Mouse (Mus musculus) ES-E14 (cell line): Measurements from ENCODE around the gene Anxa1. TPM values are rescaled to one million over a fixed set of nuclear protein-coding genes. Genes with fewer than 3 reads are reported as not detected.

Experiments
- DNase-seq: peaks from one replicate; pipeline ENCODE4 v3.0.0-alpha.2; 2013; ENCODE audit warnings: low read depth, low spot score
- H3K27ac ChIP-seq: 2 replicates; pipeline ENCODE4 v1.5.1; 2012; ENCODE audit warnings: low read depth, mild to moderate bottlenecking, low read length, moderate library complexity, mixed read lengths; ENCODE audit not compliant: poor library complexity, insufficient read depth, severe bottlenecking
- H3K36me3 ChIP-seq: 2 replicates; pipeline ENCODE4 v1.6.1; 2012; ENCODE audit warnings: mild to moderate bottlenecking, low read length, moderate library complexity, mixed read lengths; ENCODE audit not compliant: control insufficient read depth, poor library complexity, insufficient read depth, severe bottlenecking
- H3K4me1 ChIP-seq, 2 experiments: fragments of 150-350 bp in 1 of 2; sonication (generic) in 1 of 2; 2 replicates each; pipeline ENCODE4 v1.6.1; 2012; ENCODE audit warnings: low read length in 2 of 2, mild to moderate bottlenecking in 1 of 2, mixed read lengths in 1 of 2; ENCODE audit not compliant: control insufficient read depth in 2 of 2, insufficient read depth in 2 of 2, poor library complexity in 1 of 2
- H3K4me3 ChIP-seq, 2 experiments: fragments of 150-350 bp in 1 of 2; sonication (generic) in 1 of 2; 2 replicates each; pipeline ENCODE4 v1.5.1; 2012; ENCODE audit warnings: low read length in 2 of 2, low read depth in 1 of 2, mild to moderate bottlenecking in 1 of 2, mixed read lengths in 1 of 2; ENCODE audit not compliant: insufficient read depth in 1 of 2, poor library complexity in 1 of 2, severe bottlenecking in 1 of 2
- H3K9ac ChIP-seq: 2 replicates; pipeline ENCODE4 v1.6.1; 2012; ENCODE audit warnings: low read depth, mild to moderate bottlenecking, low read length, mixed read lengths; ENCODE audit not compliant: poor library complexity, insufficient read depth, severe bottlenecking
- H3K9me3 ChIP-seq: fragments of 150-350 bp; sonication (generic); 2 replicates; pipeline ENCODE4 v1.6.1; 2012; ENCODE audit warnings: low read depth, mild to moderate bottlenecking, low read length; ENCODE audit not compliant: control insufficient read depth, insufficient read depth
- CHD2 ChIP-seq: IDR thresholded peaks from 2 replicates; pipeline ENCODE4 v1.6.1; 2014; ENCODE audit warnings: mild to moderate bottlenecking, low read depth, low read length, inconsistent platforms
- HCFC1 ChIP-seq: IDR thresholded peaks from 2 replicates; pipeline ENCODE4 v1.6.1; 2012; ENCODE audit warnings: low read length, inconsistent platforms, borderline replicate concordance; ENCODE audit not compliant: insufficient read depth
- MAFK ChIP-seq: IDR thresholded peaks from 2 replicates; pipeline ENCODE4 v1.6.1; 2014; ENCODE audit warnings: mild to moderate bottlenecking, low read depth, low read length, inconsistent platforms; ENCODE audit not compliant: insufficient read depth
- ZC3H11A ChIP-seq: IDR thresholded peaks from 2 replicates; pipeline ENCODE4 v1.6.1; 2012; ENCODE audit warnings: low read depth, mild to moderate bottlenecking, inconsistent platforms, low read length, borderline replicate concordance
- ZNF384 ChIP-seq: IDR thresholded peaks from 2 replicates; pipeline ENCODE4 v1.6.1; 2012; ENCODE audit warnings: low read depth, low read length, inconsistent platforms
- in situ Hi-C, 2 experiments: fragments of 600-800 bp; cut with MboI; formaldehyde crosslinking; loops; one replicate each; pipeline ENCODE4 v1.15.1; 2025; ENCODE audit warnings: low sequenced_read_pairs in 2 of 2, inconsistent platforms in 1 of 2; ENCODE audit not compliant: unreplicated experiment in 2 of 2
- total RNA-seq: library from RNA; depleted of rRNA; stranded (reverse); fragments of 300-350 nt; gene quantifications from 2 replicates; pipeline ENCODE4 v1.2.3, GENCODE M21; 2012

Gene Anxa1
- total RNA-seq, 1 experiment = 117 TPM

GRCm38 (mm10) chr19:20381207-20381752 lies 9.5 kb downstream of the Anxa1 start:
- no peak overlapping the region for H3K4me3 ChIP-seq
- no peak overlapping the region for H3K9ac ChIP-seq
- in situ Hi-C loops = no loop called here
- no peak overlapping the region for H3K27ac ChIP-seq
- TF ChIP-seq MAFK (no peak), HCFC1 (no peak), CHD2 (no peak), ZC3H11A (no peak), ZNF384 (no peak)
- H3K9me3 ChIP-seq = no peaks in the 10 kb centered on the region
- H3K36me3 ChIP-seq = no peaks in the 10 kb centered on the region
- no peak for DNase-seq
- no peaks in the 10 kb centered on the region for H3K4me1 ChIP-seq

GRCm38 (mm10) chr19:20370175-20370574 lies 20.6 kb downstream of the Anxa1 start:
- TF ChIP-seq ZNF384 (no peak), HCFC1 (no peak), ZC3H11A (no peak), MAFK (no peak), CHD2 (no peak)
- no peak overlapping the region for H3K27ac ChIP-seq
- DNase-seq = no peak
- H3K9ac ChIP-seq = no peak overlapping the region
- no peaks in the 10 kb centered on the region for H3K36me3 ChIP-seq
- in situ Hi-C loops = loop anchor here (25.0 kb wide), 2 partner anchors 367 to 392 kb away; partner anchors contain the start of gene Aldh1a7 (in 1 of the 2)
- H3K4me3 ChIP-seq = no peak overlapping the region
- no peaks in the 10 kb centered on the region for H3K4me1 ChIP-seq
- H3K9me3 ChIP-seq = no peaks in the 10 kb centered on the region

DNA sequence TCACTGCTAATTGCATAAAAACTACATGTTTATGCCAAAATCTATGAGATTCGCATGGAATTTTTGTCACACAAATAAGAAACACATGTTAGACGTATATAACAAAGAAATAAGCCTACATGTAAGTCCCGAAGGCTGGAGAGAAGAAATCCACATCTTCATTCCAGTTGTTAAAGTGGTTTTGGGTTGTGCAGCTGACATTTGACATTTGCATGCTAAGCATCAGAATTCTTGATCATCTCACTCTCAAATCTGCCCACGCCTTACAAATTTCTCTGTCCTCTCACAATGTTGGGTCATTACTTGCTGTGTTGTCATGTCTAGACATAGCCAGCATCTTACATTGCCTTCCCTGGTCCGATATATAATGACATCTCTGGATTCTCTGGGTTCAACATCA lies 24.2 kb downstream of the Anxa1 start:
- TF ChIP-seq HCFC1 (no peak), ZC3H11A (no peak), MAFK (no peak), CHD2 (no peak), ZNF384 (no peak)
- H3K36me3 ChIP-seq = no peaks in the 10 kb centered on the region
- H3K9ac ChIP-seq = no peak overlapping the region
- H3K9me3 ChIP-seq = no peaks in the 10 kb centered on the region
- no peaks in the 10 kb centered on the region; a peak in 1 of 4 replicates for H3K4me1 ChIP-seq
- no peak for DNase-seq
- no peak overlapping the region for H3K27ac ChIP-seq
- in situ Hi-C loops = loop anchor here (25.0 kb wide), 2 partner anchors 371 to 396 kb away; partner anchors contain the start of gene Aldh1a7 (in 1 of the 2)
- H3K4me3 ChIP-seq = no peak overlapping the region

DNA sequence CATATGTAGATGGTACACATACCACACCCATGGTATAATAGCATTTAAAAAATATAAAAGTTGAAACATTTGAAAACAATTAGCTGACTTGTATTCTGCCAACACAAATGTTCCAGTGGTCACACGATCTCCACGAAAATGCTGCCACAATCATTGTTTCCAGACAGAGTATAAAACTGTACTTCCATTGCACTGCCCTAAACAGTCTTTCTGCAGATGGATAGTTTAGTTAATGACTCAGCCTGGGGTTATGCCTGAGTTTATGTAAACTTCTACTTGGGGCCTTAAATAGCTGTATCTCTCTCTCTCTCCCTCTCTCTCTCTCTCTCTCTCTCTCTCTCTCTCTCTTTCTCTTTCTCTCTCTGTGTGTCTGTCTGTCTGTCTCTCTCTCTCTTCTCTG lies 24.7 kb downstream of the Anxa1 start:
- no peaks in the 10 kb centered on the region for H3K36me3 ChIP-seq
- H3K4me1 ChIP-seq = no peaks in the 10 kb centered on the region; a peak in 1 of 4 replicates
- in situ Hi-C loops = loop anchor here (25.0 kb wide), 2 partner anchors 371 to 396 kb away; partner anchors contain the start of gene Aldh1a7 (in 1 of the 2)
- TF ChIP-seq MAFK (no peak), ZC3H11A (no peak), CHD2 (no peak), ZNF384 (no peak), HCFC1 (no peak)
- H3K27ac ChIP-seq = no peak overlapping the region
- H3K9ac ChIP-seq = no peak overlapping the region
- no peaks in the 10 kb centered on the region for H3K9me3 ChIP-seq
- no peak for DNase-seq
- no peak overlapping the region for H3K4me3 ChIP-seq

DNA sequence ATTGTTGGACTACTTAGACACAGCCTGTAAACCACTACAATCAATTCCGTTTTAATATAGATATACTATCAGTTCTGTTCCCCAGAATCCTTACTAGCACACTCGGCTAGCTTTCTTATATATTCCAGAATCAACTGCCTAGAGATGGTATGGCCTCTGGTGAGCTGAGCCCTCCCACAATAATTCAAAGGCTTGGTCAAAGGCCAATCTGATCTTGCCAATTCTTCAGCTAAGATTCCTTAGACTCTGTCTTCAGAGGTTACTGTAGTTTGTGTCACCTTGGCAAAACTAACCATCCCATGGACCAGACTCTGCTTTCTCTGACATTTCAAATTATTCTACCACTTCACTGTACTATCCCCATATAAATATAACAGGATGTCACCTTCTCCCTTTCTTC lies 25.4 kb downstream of the Anxa1 start:
- no peaks in the 10 kb centered on the region for H3K9me3 ChIP-seq
- H3K4me3 ChIP-seq = no peak overlapping the region
- DNase-seq = no peak
- H3K27ac ChIP-seq = no peak overlapping the region
- no peak overlapping the region for H3K9ac ChIP-seq
- in situ Hi-C loops = loop anchor here (25.0 kb wide), 2 partner anchors 372 to 397 kb away; partner anchors contain the start of gene Aldh1a7 (in 1 of the 2)
- no peaks in the 10 kb centered on the region; a peak in 1 of 4 replicates for H3K4me1 ChIP-seq
- no peak for TF ChIP-seq ZNF384
- no peak for TF ChIP-seq MAFK
- no peak for TF ChIP-seq CHD2
- TF ChIP-seq HCFC1 = no peak
- TF ChIP-seq ZC3H11A = no peak
- no peaks in the 10 kb centered on the region for H3K36me3 ChIP-seq
